ENCODE assay signal across 26 mouse cellular contexts in genomic region chr1:154255971-154256370, GRCm38 (mm10). TPM values are rescaled to one million over a fixed set of nuclear protein-coding genes. Genes with fewer than 3 reads are reported as not detected.
DNase-seq lines count a peak whose midpoint lies in the region; ATAC-seq and TF ChIP-seq lines count a peak whose summit lies in the region.
"Had no signal": no experiment of that assay in that cellular context is flagged by ENCODE, and none has a peak within 500 bp of the region (broad histone marks: within the 10 kb centered on the region; RNA-seq: fewer than 3 reads in every experiment).

No protein-coding gene starts in this region.

- H3K4me3 ChIP-seq in embryonic facial prominence, embryonic 14.5 days (ENCODE audit: low read depth, low read length) = no peak overlapping the region
- H3K4me3 ChIP-seq in embryonic facial prominence, embryonic 10.5 days = no peak overlapping the region
- H3K4me3 ChIP-seq in layer of hippocampus, adult 2 months = no peak overlapping the region
- no peak overlapping the region for H3K4me3 ChIP-seq in cortical plate, adult 2 months (ENCODE audit: insufficient read depth, low read length)
- H3K4me3 ChIP-seq: embryonic facial prominence, embryonic 13.5 days; forebrain, embryonic 13.5 days; forebrain, embryonic 15.5 days had no signal

- no peak overlapping the region for H3K9ac ChIP-seq in embryonic facial prominence, embryonic 14.5 days (ENCODE audit: low read depth, low read length)
- H3K9ac ChIP-seq: embryonic facial prominence, embryonic 13.5 days; forebrain, embryonic 13.5 days; forebrain, embryonic 15.5 days; forebrain, postnatal 0 days had no signal

- WGBS in embryonic facial prominence, embryonic 14.5 days = 69% methylated on average over 1 of the region's 1 CpGs
- WGBS in embryonic facial prominence, embryonic 10.5 days = 82% methylated on average over 1 of the region's 1 CpGs

- DNase-seq in embryonic facial prominence, embryonic 14.5 days (ENCODE audit: low spot score) = peak; percentile 11
- DNase-seq in embryonic facial prominence, embryonic 10.5 days (ENCODE audit: low spot score) = no peak
- DNase-seq in layer of hippocampus, adult 2 months (ENCODE audit: low spot score in 2 of 2) = no peak
- DNase-seq in layer of hippocampus, adult 8-10 months (ENCODE audit: low spot score in 2 of 2) = no peak
- peak; percentile 9 for DNase-seq in ZHBTc4 (ENCODE audit: low read depth, low spot score)
- DNase-seq in thymus, postnatal 14 days = no peak
- DNase-seq in cerebellum, postnatal 25 days = no peak
- DNase-seq: adrenal gland, adult 2 months; adrenal gland, postnatal 10 days; adrenal gland, postnatal 25 days; B cell, adult 2 months; cerebellum, adult 11-12 months; cerebellum, adult 9-10 months; cerebellum, postnatal 36 days had no signal

- H3K9me3 ChIP-seq in embryonic facial prominence, embryonic 14.5 days (ENCODE audit: control insufficient read depth, low read length) = no peaks in the 10 kb centered on the region
- no peaks in the 10 kb centered on the region for H3K9me3 ChIP-seq in embryonic facial prominence, embryonic 10.5 days
- H3K9me3 ChIP-seq: embryonic facial prominence, embryonic 13.5 days; forebrain, embryonic 13.5 days; forebrain, embryonic 15.5 days had no signal

- TF ChIP-seq CTCF in layer of hippocampus, adult 2 months (conservative IDR thresholded peaks at IDR 0.05) = no peak
- no peak for TF ChIP-seq CTCF in cortical plate, adult 2 months (IDR thresholded peaks at IDR 0.05; ENCODE audit: extremely low read depth, insufficient read depth, low read length)

- no peak overlapping the region for H3K4me2 ChIP-seq in embryonic facial prominence, embryonic 14.5 days (ENCODE audit: low read depth, low read length)
- H3K4me2 ChIP-seq: embryonic facial prominence, embryonic 13.5 days; forebrain, embryonic 13.5 days; forebrain, embryonic 15.5 days had no signal

- ATAC-seq in embryonic facial prominence, embryonic 14.5 days (ENCODE audit: low read depth) = no peak
- ATAC-seq: CD4-positive, CD25-positive, alpha-beta regulatory T cell, adult 4 months; forebrain, embryonic 13.5 days; forebrain, embryonic 15.5 days; Patski had no signal

- TF ChIP-seq POLR2A in cortical plate, adult 2 months (IDR thresholded peaks at IDR 0.05; ENCODE audit: extremely low read depth, insufficient read depth, low read length) = no peak

- H3K27ac ChIP-seq in embryonic facial prominence, embryonic 14.5 days (replicated peaks; ENCODE audit: low read depth, low read length) = no peak overlapping the region
- no peak overlapping the region for H3K27ac ChIP-seq in embryonic facial prominence, embryonic 10.5 days (replicated peaks)
- peak overlapping the region; percentile 89 for H3K27ac ChIP-seq in layer of hippocampus, adult 2 months
- peak overlapping the region; percentile 56 for H3K27ac ChIP-seq in cortical plate, adult 2 months (ENCODE audit: insufficient read depth, low read length)
- H3K27ac ChIP-seq: embryonic facial prominence, embryonic 13.5 days; forebrain, embryonic 13.5 days; forebrain, embryonic 15.5 days had no signal

- H3K36me3 ChIP-seq in embryonic facial prominence, embryonic 14.5 days (ENCODE audit: control insufficient read depth, insufficient read depth, low read length) = no peaks in the 10 kb centered on the region
- H3K36me3 ChIP-seq in embryonic facial prominence, embryonic 10.5 days (replicated peaks) = no peaks in the 10 kb centered on the region
- H3K36me3 ChIP-seq: embryonic facial prominence, embryonic 13.5 days; forebrain, embryonic 15.5 days; G1E had no signal

- no peaks in the 10 kb centered on the region for H3K27me3 ChIP-seq in embryonic facial prominence, embryonic 14.5 days (replicated peaks; ENCODE audit: control insufficient read depth, insufficient read depth, low read length)
- H3K27me3 ChIP-seq in embryonic facial prominence, embryonic 10.5 days (replicated peaks; ENCODE audit: low read depth, poor library complexity, severe bottlenecking) = no peaks in the 10 kb centered on the region
- H3K27me3 ChIP-seq: CH12.LX; embryonic facial prominence, embryonic 13.5 days; forebrain, embryonic 13.5 days; forebrain, embryonic 15.5 days had no signal

- H3K4me1 ChIP-seq in embryonic facial prominence, embryonic 14.5 days (ENCODE audit: control insufficient read depth, insufficient read depth, low read length) = no peaks in the 10 kb centered on the region
- H3K4me1 ChIP-seq in embryonic facial prominence, embryonic 10.5 days = 0 out of 2 replicates have a peak, but pooled peaks cover 4% of the 10 kb centered on the region
- H3K4me1 ChIP-seq in cortical plate, adult 2 months (ENCODE audit: control insufficient read depth, insufficient read depth, low read length) = peaks cover 22% of the 10 kb centered on the region
- H3K4me1 ChIP-seq: forebrain, embryonic 13.5 days; forebrain, embryonic 15.5 days had no signal

RNA-seq across cellular contexts. Expression of gene Zfp648, which starts 55.0 kb away (rescaled TPM):
- 0.32 and 0.77 TPM in 2 replicates for polyA plus RNA-seq in embryonic facial prominence, embryonic 14.5 days (2014; fragmentation: Nextera tagmentation; extraction: Ambion mirVana)
- 0.15 TPM in 1 of 2 replicates, not detected in the other for polyA plus RNA-seq in embryonic facial prominence, embryonic 10.5 days (2016; fragmentation: Nextera tagmentation; extraction: Ambion mirVana)
- under 1 TPM; 0.37 to 0.44 TPM for total RNA-seq in layer of hippocampus, adult 2 months (2021)
- total RNA-seq in layer of hippocampus, adult 8-10 months (2022) = under 1 TPM; 0.33 to 0.70 (median 0.58) TPM
- polyA plus RNA-seq in cortical plate, adult 2 months (2012; rRNA removed) = 1.1 and 1.6 TPM in 2 replicates
- total RNA-seq: CH12.LX; common myeloid progenitor, adult 5-6 weeks had no signal
- polyA plus RNA-seq: CD4-positive, CD25-positive, alpha-beta regulatory T cell, adult 4 months; cerebellum, adult 2 months; forebrain, embryonic 11.5 days; forebrain, embryonic 13.5 days; G1E; Patski had no signal

Comparison
In these comparisons a context has a peak if more than half of its experiments do, and no peak if none do; other contexts are left out.
1. DNase-seq: peak in embryonic facial prominence, embryonic 14.5 days (single experiment) and ZHBTc4 (single experiment); none in embryonic facial prominence, embryonic 10.5 days (single experiment), layer of hippocampus, adult 2 months (0 of 2), layer of hippocampus, adult 8-10 months (0 of 2), thymus, postnatal 14 days (single experiment) and cerebellum, postnatal 25 days (0 of 2).
2. H3K27ac ChIP-seq: peak in layer of hippocampus, adult 2 months (single experiment) and cortical plate, adult 2 months (single experiment); none in embryonic facial prominence, embryonic 14.5 days (single experiment) and embryonic facial prominence, embryonic 10.5 days (single experiment).